Mouse (Mus musculus): ENCODE measurements around the gene Adora1. TPM values are rescaled to one million over a fixed set of nuclear protein-coding genes. Genes with fewer than 3 reads are reported as not detected.

Adora1 gene
- total RNA-seq, 2 experiments from 2014 or later: 0.90 to 0.96 TPM

- no peak for DNase-seq
Observed at GRCm38 (mm10) chr1:134193674-134194197, 41.5 kb downstream of the Adora1 start.

DNA sequence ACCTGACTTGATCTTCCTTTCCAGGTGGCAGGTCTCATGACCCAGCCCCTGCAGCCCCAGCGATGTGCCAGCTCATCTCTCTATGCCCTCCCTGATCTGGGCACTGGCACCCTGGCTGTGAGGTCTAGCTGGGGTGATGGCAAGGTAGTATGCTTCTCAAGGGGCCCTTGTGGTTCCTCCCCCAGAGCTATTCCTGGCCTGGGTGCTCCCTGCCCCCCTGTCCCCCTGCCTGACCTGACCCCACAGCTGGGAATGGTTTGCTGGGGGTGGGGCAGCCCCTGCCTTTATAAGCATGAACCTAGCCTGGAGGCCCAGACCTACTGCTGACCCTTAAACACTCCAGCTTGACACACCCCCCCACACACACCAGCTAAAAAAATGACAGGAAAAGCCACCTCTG lies 42.1 kb downstream of the Adora1 start, which contains the start of gene Mybph:
Gene Mybph, plus strand, starts transcription at position 323 of the 400 bp plus-strand sequence.
- DNase-seq: no peak

DNA sequence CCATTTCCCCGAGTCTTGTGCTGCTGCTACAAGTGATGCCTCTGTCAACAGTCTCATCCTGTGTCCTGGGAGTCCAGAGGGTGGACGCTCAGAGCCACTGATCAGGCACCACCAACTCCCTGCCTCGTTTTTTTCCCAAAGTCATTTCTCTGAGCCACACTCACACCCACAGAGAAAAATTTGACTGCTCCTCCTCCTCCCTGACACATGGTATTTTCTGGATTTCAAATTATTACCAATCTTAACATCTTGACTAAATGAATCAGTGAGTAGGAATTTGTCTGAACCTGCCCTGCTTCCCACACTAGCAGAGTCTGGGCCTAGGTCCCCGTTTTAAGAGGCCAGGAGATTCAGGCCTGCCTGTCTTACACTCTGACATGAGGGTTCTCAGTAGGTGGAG lies 43.2 kb downstream of the Adora1 start:
- DNase-seq: no peak

DNA sequence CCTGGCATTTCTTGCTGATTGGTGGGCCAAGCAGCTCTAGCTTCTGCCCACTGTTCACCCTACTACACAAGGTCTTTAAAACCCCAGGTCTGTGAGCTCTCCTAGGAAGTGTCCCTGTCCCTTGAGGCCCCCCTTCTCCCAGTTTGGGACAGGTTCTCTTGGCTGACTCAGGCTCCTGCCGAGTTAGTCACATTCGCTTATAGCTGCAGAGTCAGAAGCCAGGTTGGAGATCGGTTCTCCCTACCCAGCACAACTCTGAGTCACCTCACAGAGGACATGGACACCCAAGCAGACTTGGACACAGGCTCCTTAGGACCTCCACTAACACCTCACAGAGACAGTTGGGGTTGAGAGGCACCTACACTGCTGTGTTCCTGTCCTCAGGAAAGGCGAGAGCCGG lies 44.0 kb downstream of the Adora1 start:
- no peak for DNase-seq

GRCm38 (mm10) chr1:134188989-134189729 lies 46.1 kb downstream of the Adora1 start:
- DNase-seq: no peak

- no peak for DNase-seq
Observed at GRCm38 (mm10) chr1:134188217-134188616, 47.0 kb downstream of the Adora1 start.

GRCm38 (mm10) chr1:134184089-134184488 lies 51.1 kb downstream of the Adora1 start:
- DNase-seq: no peak

DNA sequence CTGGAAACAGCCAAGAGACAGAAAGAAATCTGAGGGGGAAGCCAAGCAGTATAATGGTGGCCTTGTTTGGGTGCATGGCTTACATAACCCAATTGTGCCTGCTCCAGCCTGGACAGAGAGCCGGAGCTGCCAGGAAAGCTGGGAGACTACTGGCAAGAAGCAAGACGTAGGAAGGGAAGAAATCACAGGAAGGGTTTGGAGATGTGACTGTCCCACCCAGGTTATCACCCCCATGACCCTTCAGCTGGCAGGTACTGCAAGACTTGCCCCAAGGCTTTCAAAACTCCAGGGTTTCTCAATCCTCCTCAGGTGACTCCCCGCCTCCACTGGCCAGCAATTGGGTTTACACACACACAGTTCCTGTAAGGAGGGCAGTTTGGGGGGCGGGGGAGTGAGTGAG lies 53.2 kb downstream of the Adora1 start, which contains the start of gene Chil1:
Gene Chil1, plus strand, starts transcription at position 152 of the 400 bp plus-strand sequence.
- no peak for DNase-seq

- no peak for DNase-seq
Observed at GRCm38 (mm10) chr1:134177976-134178375, 57.3 kb downstream of the Adora1 start.

- DNase-seq: no peak
Observed at GRCm38 (mm10) chr1:134173081-134173480, 62.1 kb downstream of the Adora1 start.

DNA sequence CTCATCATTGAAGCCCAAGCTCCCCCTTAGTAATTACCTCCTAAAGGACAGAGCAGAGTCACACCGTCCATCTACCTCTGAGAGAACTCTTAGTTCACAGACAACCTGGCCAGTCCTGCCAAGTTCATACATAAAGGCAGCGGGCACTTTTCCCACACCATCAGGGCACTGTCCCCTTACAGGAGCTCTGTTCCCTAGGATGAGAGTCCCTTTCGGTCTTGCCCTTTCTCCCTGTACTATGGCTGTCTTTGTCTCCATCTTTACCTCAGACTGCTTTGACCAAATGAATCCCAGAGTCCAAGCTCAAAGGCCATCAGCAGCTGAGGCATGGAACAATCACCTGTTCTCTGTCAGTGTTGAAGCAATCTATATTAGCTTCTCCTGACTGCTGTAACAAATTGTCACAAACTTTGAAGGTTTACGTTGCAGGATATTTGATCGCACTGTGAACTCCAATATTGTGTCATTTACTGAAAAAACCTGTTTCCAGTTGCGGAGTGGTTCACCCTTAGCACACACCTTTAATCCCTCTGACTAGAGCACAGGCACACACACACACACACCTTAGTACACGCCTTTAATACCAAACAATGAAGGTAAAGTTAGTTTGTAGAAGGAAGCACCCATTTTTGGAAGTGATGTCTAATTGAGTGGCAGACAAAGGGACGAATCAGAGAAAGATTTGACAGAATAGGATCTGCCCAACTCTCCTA lies 66.1 kb downstream of the Adora1 start:
- DNase-seq: no peak

DNA sequence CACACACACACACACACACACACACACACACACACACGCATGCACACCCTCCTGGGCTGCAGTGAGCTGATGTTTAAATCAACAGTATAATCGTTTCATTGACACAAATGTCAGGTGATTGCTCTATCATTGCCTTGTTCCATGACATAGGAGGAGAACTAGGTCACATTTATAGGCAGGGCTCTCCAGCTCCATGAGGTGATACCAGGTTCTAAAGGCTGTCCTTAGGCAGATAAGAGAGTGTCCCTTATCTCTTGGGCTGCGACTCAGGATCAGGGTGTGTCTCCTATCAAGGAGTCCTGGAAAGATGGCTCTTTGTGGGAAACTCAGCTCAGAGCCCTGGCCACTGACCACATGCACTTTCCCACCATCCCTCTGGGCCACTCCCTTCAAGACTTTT lies 66.7 kb downstream of the Adora1 start:
- DNase-seq: no peak

- no peak for DNase-seq
Observed at GRCm38 (mm10) chr1:134167416-134168305, 67.6 kb downstream of the Adora1 start.

DNA sequence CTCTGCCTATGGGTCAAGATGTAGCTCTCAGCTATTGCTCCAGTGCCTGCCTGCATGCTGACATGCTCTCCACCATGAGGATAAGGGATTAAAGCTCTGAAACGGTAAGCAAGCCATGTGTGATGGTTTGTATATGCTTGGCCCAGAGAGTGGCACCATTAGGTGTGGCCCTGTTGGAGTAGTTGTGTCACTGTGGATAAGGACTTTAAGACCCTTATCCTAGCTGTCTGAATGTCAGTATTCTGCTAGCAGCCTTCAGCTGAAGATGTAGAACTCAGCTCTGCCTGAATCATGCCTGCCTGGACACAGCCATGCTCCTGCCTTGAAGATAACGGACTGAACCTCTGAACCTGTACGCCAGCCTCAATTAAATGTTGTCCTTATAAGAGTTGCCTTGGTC lies 68.7 kb downstream of the Adora1 start:
- DNase-seq: no peak

DNA sequence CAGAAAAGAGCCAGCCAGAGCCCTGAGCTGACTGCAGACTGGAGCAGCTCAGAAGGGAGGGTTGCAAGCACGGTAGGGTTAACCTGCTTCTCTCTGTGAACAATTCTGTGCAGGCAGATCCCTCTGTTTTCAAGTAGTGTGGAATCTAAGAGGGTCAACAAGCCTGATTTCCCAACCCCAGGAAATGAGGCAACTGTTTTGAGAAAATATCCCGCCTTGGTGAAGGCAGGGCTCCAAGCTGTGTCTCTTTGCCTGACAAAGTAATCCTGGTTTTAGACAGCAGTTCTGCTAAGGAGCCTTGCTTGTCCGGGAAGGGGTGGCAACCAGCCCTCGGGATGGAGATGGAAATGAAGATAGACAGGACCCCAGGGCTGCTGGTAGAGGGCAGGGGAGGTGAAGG lies 70.8 kb downstream of the Adora1 start:
- DNase-seq: no peak

DNA sequence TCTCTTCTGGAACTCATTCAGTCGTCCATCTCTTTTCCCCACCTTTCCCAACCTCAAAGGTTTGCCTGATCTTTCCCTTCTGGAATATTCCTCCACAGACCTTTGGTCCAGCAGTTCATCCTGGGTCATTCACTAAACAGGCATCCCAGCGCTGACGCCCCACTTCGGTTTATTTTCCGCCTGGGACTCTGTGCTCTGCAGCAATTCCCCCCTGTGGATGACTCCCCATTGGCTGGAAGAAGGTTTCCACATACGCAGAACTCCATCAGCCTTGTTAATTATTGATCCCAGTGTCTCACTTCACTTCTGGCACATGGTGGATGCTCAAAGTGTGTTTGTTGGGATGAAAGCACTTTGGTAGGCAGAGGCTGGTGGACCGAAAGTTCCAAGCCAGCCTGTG lies 71.8 kb downstream of the Adora1 start:
- DNase-seq: no peak

DNA sequence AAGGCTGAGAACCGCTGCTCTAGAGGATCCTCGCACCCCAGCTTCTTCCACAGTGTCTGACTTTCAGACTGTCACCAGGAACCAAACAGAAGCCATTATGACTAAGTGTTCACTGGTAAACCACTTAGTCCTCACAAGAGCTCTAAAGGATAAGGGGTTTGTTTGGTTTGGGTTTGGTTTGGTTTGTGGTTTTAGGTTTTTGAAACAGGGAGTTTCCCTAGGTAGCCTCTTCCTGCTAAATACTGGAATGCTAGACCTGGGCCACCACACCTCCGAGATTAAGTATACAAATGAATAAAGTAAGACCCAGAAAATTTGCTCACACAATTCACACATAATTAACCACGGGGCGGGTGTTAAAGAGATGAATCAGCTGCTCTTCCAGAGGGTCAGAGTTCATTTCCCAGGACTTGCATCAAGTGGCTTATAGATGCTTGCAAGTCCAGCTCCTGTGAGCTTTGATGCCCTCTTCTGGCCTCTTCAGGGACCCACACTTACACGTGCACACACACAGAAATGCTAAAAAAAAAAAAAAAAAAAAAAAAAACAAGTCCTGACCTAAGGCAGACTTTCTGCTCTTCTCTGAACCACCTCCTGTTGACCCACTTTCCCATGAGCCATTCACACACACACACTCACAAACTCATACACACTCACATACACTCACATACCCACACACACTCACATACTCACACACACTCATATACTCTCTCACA lies 72.6 kb downstream of the Adora1 start:
- no peak for DNase-seq

GRCm38 (mm10) chr1:134161399-134161798 lies 73.8 kb downstream of the Adora1 start:
- no peak for DNase-seq

GRCm38 (mm10) chr1:134160404-134160803 lies 74.8 kb downstream of the Adora1 start:
- no peak for DNase-seq

DNA sequence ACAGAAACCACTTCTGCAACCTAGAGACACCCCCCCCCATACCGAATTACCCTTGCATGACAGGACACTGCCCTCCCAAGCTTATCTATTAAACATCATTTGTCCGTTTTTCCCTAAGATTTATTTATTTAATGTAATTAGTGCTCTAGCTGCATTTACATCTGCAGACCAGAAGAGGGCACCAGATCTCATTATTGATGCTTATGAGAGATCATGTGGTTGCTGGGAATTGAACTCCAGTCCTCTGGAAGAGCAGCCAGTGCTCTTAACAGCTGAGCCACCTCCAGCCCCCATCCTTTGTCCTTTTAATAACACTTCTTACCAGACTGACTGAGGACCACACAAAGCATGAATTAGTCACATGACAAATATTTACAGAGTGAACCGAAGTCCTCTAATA lies 80.6 kb downstream of the Adora1 start:
- DNase-seq: no peak

- DNase-seq: no peak
Observed at GRCm38 (mm10) chr1:134154121-134154520, 81.1 kb downstream of the Adora1 start.

All from gastrocnemius, postnatal 10 days (tissue).